Mouse (Mus musculus) heart, embryonic 11.5 days (tissue): ENCODE data around the gene Prkaa2. TPM values are rescaled to one million over a fixed set of nuclear protein-coding genes. Genes with fewer than 3 reads are reported as not detected.

Experiments used
- ATAC-seq: fragments of 200-750 bp; cut with Nextera tagmentation; replicated peaks from 2 replicates; pipeline ENCODE4 v1.8.0; 2017; ENCODE audit warnings: moderate library complexity; ENCODE audit not compliant: insufficient number of reproducible peaks, low FRiP score, low TSS enrichment
- H3K27ac ChIP-seq: fragments of 300-500 bp; sonication (generic); 2 replicates; pipeline ENCODE4 v1.5.1; 2014; ENCODE audit warnings: mild to moderate bottlenecking, low read depth, low read length
- H3K27me3 ChIP-seq: fragments of 300-500 bp; sonication (generic); 2 replicates; pipeline ENCODE4 v1.6.1; 2014; ENCODE audit warnings: mild to moderate bottlenecking, low read length, mixed read lengths; ENCODE audit not compliant: control insufficient read depth, insufficient read depth
- H3K36me3 ChIP-seq: fragments of 300-500 bp; sonication (generic); 2 replicates; pipeline ENCODE4 v1.6.1; 2014; ENCODE audit warnings: mild to moderate bottlenecking, low read length, moderate library complexity, mixed read lengths; ENCODE audit not compliant: control insufficient read depth, insufficient read depth
- H3K4me1 ChIP-seq: fragments of 300-500 bp; sonication (generic); 2 replicates; pipeline ENCODE4 v1.6.1; 2014; ENCODE audit warnings: low read length; ENCODE audit not compliant: control insufficient read depth, insufficient read depth
- H3K4me2 ChIP-seq: fragments of 300-500 bp; sonication (generic); 2 replicates; pipeline ENCODE4 v1.6.1; 2014; ENCODE audit warnings: mild to moderate bottlenecking, moderate library complexity
- H3K4me3 ChIP-seq: fragments of 300-500 bp; sonication (generic); 2 replicates; pipeline ENCODE4 v1.5.1; 2014; ENCODE audit warnings: low read depth, low read length
- H3K9ac ChIP-seq: fragments of 300-500 bp; sonication (generic); 2 replicates; pipeline ENCODE4 v1.6.1; 2014; ENCODE audit warnings: mild to moderate bottlenecking, low read depth, low read length, moderate library complexity
- H3K9me3 ChIP-seq: fragments of 300-500 bp; sonication (generic); replicated peaks from 2 replicates; pipeline ENCODE4 v1.6.1; 2016; ENCODE audit warnings: low read length; ENCODE audit not compliant: control insufficient read depth
- WGBS: fragments of 180-500 bp; shearing (Covaris S2); extraction: QIAGEN DNeasy Blood & Tissue Kit; methylation state at CpG from one replicate; pipeline ENCODE4 v1.1.7; 2014; ENCODE audit not compliant: insufficient replicate concordance; 5-methylcytosine and 5-hydroxymethylcytosine counted together
- polyA plus RNA-seq: library from polyadenylated mRNA; unstranded; fragments of >200 nt; fragmentation: Nextera tagmentation; extraction: Ambion mirVana; gene quantifications from 2 replicates; pipeline ENCODE4 v1.2.1, GENCODE M21; 2014

Prkaa2 gene
- polyA plus RNA-seq = 38.8 and 49.1 TPM in 2 replicates

DNA sequence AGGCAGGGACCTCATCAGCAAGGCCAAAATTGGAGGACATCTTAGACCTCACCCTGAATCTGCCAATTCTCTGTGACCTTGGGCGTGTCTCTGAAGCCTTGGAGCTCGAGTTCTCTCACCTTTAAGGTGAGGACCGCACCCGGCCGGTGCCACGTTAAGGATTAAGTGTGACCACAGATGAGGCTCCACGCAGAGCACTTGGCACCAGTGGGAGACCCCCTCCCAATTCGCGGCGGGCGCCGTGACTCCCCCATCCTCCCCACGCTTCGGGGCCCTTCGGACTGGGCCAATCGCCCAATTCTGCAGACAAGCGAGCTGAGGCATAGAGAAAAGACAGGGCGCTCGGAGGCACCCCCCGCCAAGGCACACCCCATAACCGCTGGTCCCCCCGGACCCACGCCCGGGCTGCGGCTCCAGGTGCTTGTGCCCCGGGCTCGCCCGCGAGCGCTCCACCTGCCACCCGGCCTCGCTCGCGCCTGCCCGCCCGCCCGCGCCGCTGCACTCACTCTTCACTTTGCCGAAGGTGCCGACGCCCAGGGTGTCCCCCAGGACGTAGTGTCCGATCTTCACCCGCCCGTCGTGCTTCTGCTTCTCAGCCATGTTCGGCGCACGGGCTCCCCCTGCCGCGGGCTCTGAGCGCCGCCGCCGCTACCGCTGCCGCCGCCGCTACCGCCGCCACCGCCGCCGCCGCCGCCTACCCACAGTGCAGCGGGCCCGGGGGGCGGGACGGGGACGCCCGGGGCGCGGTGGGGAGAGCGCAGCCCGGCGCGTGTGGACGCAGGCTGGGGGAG, at the start of gene Prkaa2:
Gene Prkaa2, minus strand, starts transcription at position 692 of the 791 bp plus-strand sequence.
- Histone ChIP-seq H3K4me3 (peak within 1 kb of the TSS; percentile 81), H3K9me3 (no peaks in the 10 kb centered on the region), H3K36me3 (no peaks in the 10 kb centered on the region), H3K9ac (peak within 1 kb of the TSS; percentile 94), H3K27ac (peak within 1 kb of the TSS; percentile 93), H3K4me2 (peak within 1 kb of the TSS; percentile 75), H3K4me1 (peaks cover 4% of the 10 kb centered on the region; the same call in 1 of the 2 replicates), H3K27me3 (peaks cover 4% of the 10 kb centered on the region; the same call in 1 of the 2 replicates)
- peak; percentile 74 for ATAC-seq
- WGBS = 1% methylated on average over 73 of the region's 80 CpGs

DNA sequence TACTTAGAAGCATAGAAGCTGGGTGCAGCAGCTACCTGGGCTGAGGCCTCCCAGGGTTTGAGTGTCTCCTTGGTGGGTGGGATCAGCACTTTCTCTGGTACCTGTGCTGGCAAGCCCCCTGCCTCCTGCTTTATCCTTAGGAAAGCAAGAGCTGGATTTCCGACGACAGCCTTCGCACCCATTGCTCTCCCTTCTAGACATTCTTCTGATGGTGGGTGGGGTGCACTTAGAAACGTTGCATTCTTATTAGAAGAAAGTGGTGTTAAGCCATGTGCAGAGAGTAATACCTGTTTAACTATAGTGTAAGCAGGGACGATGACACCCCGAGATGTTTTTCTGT, 49.8 kb upstream of the Prkaa2 start:
- Histone ChIP-seq H3K9me3 (no peaks in the 10 kb centered on the region), H3K9ac (peak overlapping the region; percentile 12; the same call in 1 of the 2 replicates), H3K27me3 (peaks cover 3% of the 10 kb centered on the region; the same call in 1 of the 2 replicates), H3K27ac (no peak overlapping the region), H3K4me3 (peak overlapping the region; percentile 90), H3K4me1 (peaks cover 5% of the 10 kb centered on the region), H3K36me3 (no peaks in the 10 kb centered on the region; the same call in 1 of the 2 replicates), H3K4me2 (peak overlapping the region; percentile 78)
- no peak for ATAC-seq
- WGBS = 28% methylated on average over 6 of the region's 6 CpGs

DNA sequence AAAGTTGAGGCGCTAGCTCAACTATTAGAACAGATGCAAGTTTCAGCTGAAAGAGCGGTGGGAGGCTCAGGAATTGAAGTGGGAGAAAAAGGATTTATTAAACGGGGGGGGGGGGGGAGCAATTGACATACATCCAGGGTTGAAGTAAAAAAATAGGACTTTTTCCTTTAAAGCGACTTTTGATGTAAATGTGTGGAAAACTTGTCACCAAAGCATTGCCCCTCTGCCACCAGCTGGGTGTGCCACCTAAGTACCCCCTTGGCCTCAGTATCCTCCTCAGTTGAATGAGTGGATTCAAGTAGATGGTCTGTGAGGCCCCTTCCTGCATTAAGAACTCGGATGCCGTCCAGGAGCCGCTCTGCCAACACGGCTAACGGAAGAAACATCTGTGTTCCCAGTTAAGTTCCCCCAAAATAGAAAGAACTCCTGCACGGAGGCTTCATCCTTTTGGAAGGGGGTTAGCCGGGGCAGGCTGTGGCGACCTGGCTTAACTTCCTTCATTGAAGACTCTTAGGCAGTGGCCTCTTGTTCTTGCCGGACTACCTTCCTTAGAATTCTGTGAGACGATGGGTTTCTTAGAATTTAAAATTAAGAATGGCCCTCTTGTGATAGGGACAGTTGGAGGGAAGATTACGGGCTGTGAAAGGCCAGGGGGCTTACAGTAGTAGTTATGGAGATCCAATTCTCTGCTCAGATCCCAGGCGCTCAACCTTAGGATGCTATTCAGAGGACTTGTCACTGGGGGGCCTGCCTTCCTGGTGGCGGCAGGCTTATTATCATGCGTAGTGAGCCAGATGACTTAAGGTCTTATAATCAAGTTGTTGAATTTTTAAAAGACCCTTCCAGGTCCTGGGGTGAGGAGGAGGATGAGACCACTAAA, 49.2 kb upstream of the Prkaa2 start:
- Histone ChIP-seq H3K27me3 (peaks cover 3% of the 10 kb centered on the region; the same call in 1 of the 2 replicates), H3K36me3 (no peaks in the 10 kb centered on the region; the same call in 1 of the 2 replicates), H3K27ac (no peak overlapping the region), H3K9me3 (no peaks in the 10 kb centered on the region), H3K9ac (peak overlapping the region; percentile 88), H3K4me1 (peaks cover 5% of the 10 kb centered on the region), H3K4me2 (peak overlapping the region; percentile 78), H3K4me3 (peak overlapping the region; percentile 90)
- ATAC-seq = no peak
- 2% methylated on average over 18 of the region's 18 CpGs for WGBS

DNA sequence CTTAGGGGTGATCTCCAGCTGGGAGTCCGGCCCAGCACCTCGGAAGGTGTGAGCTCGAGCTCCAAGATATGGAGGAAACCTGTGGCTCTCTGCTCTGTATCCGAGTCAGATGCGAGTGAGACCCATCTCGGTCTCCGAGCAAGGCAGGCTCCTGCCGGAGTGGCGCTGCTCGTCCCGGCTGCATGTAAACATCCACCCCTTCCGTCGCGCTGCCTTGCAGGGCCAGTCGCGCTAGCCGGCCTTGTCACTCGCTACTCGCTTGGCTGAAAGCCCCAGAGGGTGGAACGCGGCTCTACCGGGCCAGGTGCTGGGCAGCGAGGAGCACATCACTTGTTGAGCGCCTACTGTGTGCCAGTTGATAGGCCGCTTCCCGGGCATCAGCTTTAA, 48.5 kb upstream of the Prkaa2 start:
- peak; percentile 53; the same call in 1 of the 2 replicates for ATAC-seq
- Histone ChIP-seq H3K4me2 (peak overlapping the region; percentile 78), H3K9ac (peak overlapping the region; percentile 88), H3K27ac (peak overlapping the region; percentile 85), H3K9me3 (no peaks in the 10 kb centered on the region), H3K36me3 (no peaks in the 10 kb centered on the region; the same call in 1 of the 2 replicates), H3K27me3 (peaks cover 3% of the 10 kb centered on the region; the same call in 1 of the 2 replicates), H3K4me3 (peak overlapping the region; percentile 90), H3K4me1 (peaks cover 5% of the 10 kb centered on the region)
- under 1% methylated on average over 26 of the region's 26 CpGs for WGBS

DNA sequence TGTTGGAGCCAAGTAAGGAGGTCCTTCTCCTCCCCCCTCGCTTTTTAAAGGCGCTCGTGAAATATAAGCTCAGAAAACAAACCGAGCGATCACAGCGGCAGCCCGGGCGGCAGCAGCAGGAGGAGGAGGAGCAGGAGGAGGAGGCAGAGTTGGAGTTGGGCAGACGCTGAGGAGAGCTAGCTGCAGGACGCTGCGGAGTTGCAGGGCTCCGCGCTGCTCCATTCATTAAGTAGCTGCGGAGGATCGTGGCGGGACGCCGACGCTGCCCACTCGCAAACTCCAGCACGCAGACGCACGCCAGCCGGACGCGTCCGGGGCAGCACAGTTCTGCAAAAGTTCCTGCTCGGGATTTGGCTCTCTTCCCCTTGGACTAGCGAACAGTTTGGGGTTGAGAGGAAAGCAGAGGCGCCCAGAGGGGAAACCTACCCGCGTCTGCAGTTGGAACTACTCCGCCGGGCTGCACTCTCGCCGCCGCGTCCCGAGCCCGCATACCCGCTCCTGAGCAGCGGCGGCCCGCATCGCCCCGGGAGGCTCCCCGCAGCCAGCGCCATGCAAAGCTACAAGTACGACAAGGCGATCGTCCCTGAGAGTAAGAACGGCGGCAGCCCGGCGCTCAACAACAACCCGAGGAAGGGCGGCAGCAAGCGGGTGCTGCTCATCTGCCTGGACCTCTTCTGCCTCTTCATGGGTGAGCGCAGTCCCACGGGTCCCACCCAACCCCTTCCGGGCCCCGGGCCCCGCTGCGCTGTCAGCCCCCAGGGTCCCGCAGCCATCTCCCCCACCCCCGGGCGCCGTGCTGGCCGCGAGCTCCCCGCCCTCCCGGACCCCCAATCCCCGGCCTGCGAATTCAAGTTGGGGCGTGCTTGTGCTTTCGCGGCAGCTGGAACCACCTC, 47.8 kb upstream of the Prkaa2 start, which contains the start of gene Plpp3:
Gene Plpp3, plus strand, starts transcription at position 72 of the 893 bp plus-strand sequence.
- Histone ChIP-seq H3K4me2 (peak within 1 kb of the TSS; percentile 78), H3K9me3 (no peaks in the 10 kb centered on the region), H3K27ac (peak within 1 kb of the TSS; percentile 85), H3K9ac (peak within 1 kb of the TSS; percentile 88), H3K36me3 (no peaks in the 10 kb centered on the region; the same call in 1 of the 2 replicates), H3K4me3 (peak within 1 kb of the TSS; percentile 90), H3K27me3 (peaks cover 3% of the 10 kb centered on the region; the same call in 1 of the 2 replicates), H3K4me1 (peaks cover 5% of the 10 kb centered on the region)
- under 1% methylated on average over 77 of the region's 77 CpGs for WGBS
- peak; percentile 77 for ATAC-seq

DNA sequence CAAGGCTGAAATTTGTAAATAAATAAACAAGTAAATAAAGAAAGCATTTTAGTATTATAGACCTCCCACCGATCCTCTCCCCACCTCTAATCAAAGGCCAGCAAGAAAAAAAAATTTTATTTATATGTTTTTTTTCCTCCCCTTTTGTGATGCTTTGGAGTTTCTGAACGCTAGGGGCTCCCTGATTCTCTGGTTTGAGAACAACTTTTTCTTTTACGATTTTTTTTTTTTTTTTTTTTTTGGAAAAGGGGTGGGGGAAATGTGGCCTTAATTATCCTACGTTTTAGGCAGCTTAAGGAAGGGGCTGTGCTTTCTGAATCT, 47.2 kb upstream of the Prkaa2 start:
- 3% methylated on average over 4 of the region's 4 CpGs for WGBS
- Histone ChIP-seq H3K4me3 (peak overlapping the region; percentile 90), H3K4me1 (peaks cover 5% of the 10 kb centered on the region), H3K9me3 (no peaks in the 10 kb centered on the region), H3K27ac (peak overlapping the region; percentile 85), H3K4me2 (peak overlapping the region; percentile 78), H3K36me3 (no peaks in the 10 kb centered on the region; the same call in 1 of the 2 replicates), H3K27me3 (peaks cover 3% of the 10 kb centered on the region; the same call in 1 of the 2 replicates), H3K9ac (peak overlapping the region; percentile 88; the same call in 1 of the 2 replicates)
- no peak for ATAC-seq

DNA sequence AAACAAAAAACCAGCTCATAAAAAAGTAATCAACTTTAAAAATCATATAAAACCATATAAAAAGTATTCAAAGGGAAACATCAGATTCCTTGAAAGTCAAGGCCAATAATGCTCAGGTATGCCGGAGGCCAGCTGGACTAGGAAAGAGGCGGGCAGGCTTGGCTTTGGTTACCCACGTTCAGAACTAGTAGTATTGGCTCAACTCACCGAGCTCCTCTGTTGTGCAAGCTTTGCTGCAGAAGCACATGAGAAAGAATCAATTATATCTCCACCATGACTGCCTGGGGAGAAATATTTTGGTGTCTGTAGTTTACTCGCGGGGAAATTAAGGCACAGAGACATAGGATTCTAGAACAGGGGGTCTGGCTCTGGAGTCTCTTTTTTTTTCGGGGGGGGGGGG, 46.6 kb upstream of the Prkaa2 start:
- H3K27ac ChIP-seq = no peak overlapping the region
- H3K27me3 ChIP-seq = peaks cover 4% of the 10 kb centered on the region; the same call in 1 of the 2 replicates
- no peak for ATAC-seq
- no peak overlapping the region for H3K4me2 ChIP-seq
- H3K4me1 ChIP-seq = peaks cover 5% of the 10 kb centered on the region
- 77% methylated on average over 7 of the region's 7 CpGs for WGBS
- no peak overlapping the region for H3K9ac ChIP-seq
- no peak overlapping the region for H3K4me3 ChIP-seq
- H3K36me3 ChIP-seq = no peaks in the 10 kb centered on the region
- no peaks in the 10 kb centered on the region for H3K9me3 ChIP-seq
